Mouse (Mus musculus): ENCODE data around the gene Parvb.

Gene Parvb

DNA sequence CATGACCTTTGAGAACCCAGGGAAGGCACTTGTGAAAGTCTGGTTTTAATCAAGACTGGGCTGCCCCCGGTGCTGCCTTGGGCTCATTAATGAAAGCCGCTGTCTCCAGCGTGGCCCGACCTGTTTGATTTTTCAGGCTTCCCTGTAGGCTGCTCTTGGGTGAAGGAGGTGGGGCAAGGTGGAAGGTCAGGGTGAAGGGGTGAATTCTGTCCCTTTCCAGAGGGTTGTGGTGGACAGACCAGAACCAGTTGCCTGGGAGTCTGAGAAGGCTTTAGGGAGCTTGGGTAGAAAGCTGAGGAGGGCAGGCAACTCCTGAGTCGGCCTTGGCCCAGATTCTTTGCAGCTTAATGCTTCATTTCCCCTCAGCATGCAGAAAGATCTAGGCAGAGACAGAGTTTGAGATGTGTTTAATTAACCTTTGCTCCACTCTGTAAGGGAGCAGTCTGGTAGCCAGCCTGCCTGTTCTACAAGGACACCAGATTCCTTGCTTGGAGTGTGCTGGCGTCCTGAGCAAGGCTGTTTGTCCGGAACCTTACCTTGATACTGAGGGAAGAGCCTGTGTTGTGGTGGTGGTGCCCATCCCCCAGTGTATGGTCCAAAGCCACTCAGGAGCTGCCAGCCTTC, 15.3 kb upstream of the Parvb start:
- in situ Hi-C loops (cut with MseI, MboI): no loop called here

DNA sequence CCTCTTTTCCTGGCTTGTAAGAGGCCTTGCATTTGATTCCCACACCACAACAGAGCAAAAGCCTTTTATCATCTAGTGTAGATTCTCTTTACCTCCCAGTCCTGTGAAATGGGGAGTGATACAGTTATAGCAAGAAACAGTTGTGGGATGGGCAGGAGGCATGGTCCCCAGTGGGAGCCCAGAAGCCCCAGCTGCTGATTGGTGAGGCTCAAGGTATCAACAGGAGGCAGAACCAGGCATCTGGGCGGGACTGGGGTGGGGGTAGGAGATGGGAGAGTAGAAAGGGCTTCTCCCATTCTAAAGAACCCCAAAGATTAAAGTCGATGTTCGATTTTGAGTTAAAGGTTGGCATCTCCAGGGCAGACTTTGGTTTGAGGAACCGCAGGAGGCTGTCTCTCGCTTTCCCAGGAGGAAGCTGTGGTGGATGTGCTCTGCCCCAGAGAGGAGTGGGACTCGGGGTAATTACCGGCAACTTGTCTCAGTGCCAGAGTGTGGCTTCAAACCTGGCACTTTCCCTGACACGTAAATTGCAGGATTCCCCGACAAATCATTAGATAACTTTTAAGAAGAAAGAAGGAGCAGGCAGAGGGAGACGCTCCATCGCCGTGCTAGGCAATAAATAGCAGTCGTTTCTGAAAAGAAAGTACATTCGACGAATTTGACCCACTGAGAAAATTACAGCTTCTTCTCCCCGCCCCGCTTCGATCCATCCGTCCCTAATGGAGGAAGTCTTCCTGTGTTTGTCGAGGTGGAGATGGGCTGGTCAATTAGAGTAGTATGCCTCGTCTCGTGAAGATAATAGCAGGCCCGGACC, 13.7 kb upstream of the Parvb start:
- in situ Hi-C loops (cut with MseI, MboI): no loop called here

DNA sequence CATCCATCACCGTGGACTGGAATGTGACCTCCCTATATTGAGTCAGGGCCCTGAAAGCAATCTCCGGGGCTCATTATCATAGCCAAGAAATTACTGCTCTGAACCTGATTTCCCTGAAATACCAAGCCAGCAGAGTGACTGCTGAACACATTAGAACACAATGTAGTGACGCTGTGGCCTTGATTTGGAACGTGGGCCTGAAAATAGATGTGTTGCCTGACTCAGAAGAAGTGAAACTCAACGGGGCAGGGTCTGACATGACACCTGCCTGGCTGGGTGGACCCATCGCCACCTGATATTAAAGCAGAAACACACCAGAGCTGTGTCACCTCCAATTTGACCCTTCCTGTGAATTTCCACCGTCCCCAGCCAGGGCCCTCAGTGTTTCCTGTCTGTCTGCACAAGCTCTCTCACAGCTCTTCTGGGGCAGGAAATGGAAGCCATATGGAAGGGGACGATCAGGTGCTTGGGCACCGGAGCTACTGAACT, 13.0 kb upstream of the Parvb start:
- in situ Hi-C loops (cut with MseI, MboI): no loop called here

DNA sequence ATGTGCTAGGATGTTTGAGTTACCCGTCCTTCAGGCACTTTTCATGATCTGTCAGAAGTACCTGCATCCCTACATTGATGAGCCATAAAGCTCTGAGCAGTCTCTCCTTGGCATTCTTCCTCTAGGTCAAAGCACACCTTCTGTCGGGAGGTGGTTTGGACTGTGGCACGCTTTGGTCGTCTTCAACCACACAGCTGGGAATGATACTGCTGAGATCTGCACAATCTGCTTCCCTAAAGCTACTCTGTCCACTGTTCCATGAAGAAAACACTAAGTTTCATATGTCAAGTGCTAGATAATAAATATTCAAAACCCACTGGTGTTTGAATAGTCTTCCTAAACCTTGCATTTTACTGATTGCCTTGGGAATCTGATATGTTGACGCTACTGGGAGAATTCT, 10.3 kb upstream of the Parvb start:
- in situ Hi-C loops (cut with MseI, MboI): no loop called here

DNA sequence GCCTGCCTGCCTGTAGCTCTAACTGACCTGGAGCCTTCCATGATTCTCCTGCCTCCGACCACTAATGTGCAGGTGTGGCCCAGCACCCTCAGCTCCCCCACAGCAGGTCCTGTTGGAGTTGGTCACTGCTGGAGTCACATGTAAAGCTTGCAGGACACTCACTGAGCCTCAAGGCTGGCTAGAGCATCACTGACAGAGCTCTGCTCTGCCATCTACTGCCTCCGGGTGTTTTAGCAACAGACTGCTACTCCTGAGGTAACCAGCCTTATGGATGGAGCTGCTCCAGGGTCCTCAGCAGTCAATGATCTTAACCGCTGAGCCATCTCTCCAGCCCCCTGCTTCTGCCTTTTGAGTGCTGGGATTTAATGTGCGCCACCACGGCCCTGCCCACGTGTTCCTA, 8.4 kb upstream of the Parvb start:
- in situ Hi-C loops (cut with MseI, MboI): no loop called here

DNA sequence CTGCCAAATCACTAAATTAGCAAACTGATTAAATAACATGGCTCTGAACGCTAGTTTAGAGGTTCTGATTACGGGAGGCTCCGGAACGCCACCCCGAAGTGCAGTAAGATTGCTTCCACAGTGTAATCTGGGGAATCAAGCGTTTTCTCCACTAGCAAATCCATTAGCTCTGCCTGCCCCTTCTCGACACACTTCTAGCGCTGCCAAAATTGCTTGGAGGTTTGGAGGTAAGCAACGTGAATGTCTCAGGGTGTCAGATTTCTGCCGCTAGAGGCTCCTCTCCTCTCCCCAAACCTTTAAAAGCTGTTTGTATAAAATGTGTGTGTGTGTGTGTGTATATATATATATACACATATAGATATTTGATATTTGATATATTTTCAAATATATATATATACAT, 7.1 kb upstream of the Parvb start:
- in situ Hi-C loops (cut with MseI, MboI): no loop called here

DNA sequence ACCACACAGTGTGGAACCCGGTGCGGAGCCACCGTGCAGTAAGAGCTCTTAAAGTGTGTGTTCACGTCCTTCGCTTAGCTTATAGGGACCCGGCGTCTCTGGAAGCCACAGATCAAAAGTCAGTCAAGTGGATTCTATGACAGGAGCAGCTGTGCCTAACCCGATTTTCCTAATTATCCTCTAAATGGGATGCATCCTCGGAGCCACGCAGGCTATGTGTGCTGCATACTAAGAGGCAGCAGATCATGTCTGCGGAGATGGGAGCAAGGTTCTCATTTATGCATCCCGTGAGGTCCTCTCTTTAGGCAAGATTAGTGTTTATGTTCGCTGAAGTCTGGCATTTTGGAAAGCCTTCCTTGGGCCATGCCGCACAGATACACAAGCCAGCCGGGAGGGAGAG, 4.9 kb upstream of the Parvb start:
- in situ Hi-C loops (cut with MseI, MboI): no loop called here

DNA sequence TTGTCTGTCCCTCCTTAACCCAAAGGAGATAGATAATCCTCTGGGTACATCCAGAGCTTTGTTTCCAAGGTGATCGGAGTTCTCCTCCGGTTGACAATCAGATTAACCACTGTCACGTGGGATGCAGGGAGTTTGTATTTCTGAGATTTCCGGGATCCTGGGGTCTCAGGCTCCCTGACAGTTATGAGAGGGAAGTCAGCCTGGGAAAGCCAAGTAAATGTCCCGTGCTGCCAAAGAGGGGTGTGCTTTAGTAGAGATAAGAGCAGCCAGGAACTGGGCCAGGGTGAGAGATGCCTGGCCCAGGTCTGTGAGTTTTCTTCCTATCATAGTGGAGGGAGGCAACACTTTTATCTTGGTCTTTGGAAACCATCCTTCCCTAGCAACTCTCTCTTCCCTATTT, 1.2 kb upstream of the Parvb start:
- in situ Hi-C loops (cut with MseI, MboI): no loop called here

DNA sequence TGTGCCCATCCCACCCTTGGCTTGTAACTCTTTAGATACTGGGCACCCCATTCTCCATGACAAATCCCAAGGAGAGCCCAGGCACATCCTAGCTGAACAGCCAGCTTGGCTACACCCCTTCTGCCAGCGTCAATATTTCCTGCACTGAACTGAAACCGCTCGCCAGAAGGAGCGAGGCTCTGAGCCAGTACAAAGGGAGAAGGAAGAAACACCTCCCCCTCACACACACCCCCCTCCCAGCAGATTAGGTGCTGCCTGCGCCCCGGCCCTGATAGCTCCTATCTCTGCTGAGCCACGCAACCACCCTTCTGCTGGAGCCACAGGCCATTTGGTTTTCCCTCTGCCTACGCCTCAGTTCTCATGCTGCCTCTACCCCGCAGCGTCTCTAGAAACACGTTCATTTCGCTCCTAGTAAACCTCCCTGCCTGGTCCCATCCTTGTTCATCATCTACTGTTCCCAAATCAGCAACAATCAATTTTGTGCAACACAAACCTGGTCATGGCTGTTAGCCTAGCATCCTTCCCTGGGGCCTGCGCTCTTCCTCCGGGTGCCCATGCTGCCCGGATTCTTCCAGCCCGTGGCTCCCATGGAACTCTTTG, 630 bp upstream of the Parvb start:
- in situ Hi-C loops (cut with MseI, MboI): no loop called here

DNA sequence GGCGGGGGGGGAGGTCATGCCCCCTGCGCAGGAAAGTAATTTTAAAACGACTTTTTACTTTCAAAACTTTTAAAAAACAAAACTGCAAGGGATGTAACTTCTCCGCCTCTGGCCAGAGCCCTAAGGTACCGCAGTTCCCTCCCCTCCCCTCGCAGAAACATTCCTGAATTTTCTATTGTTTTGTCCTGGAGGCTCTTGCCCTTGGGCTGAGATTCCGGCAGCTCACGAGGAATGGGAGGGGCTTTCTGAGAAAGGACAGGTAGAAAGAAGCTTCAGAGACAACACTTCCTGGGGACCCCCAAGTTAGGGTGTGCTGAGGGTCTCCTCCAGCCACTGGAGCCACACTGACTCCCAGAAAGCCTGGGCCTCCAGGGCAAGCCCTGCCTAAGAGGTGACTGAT, 766 bp downstream of the Parvb start:
- in situ Hi-C loops (cut with MseI, MboI): no loop called here

DNA sequence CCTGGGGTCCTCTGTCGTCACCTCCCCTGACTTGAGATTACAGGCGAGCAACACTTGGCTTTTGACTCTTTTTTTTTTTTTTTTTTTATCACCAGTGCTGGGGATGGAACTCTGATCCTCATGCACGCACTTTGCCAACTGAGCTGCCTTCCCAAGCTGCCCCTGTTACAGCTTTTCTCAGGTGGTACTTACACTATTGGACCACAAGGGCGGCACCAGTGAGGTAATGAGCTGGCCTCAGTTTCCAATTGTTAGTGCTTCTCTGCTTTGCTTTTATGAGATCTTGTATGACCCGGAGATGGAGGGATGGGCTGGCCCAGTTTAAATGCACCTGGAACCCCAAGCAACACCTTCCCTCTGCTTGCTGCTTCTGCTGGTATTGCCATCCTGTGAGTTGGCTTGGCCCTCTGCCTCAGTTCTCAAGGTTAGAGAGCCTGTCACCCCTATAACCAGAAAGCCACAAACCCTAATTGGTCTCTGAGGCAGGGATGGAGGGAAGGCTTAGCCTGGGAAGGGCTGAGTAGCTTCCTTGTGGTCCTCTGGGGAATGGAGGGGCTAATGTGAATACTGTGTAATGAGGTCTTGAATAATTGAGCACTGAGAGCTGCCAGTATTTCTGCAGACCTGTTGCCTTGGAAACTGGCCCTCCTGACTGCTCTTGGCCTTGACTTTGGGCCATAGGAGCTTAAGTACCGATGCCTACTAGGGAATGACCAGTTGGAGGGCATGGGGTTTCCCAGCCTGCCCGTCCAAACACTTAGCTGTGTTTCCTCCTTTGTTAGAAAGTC, 3.1 kb downstream of the Parvb start:
- in situ Hi-C loops (cut with MseI, MboI): no loop called here

DNA sequence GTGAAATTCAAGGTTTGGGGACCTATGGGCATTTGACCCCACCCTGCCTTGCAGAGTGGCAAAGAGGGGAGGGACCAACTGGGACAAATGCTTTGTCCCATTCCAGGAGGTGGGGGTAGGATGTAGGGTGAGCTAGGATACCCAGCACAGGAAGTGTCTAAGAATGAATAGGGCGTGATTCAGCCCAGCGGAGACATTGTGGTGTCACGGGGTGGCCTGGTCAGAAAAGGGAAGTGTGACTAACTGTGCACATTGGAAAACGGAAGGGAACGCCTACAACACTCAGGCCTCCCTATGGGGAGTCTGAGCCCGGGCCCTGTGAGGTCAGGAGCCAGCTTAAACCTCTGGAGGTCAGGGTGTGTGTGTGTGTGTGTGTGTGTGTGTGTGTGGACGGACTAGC, 3.8 kb downstream of the Parvb start:
- in situ Hi-C loops (cut with MseI, MboI): no loop called here

DNA sequence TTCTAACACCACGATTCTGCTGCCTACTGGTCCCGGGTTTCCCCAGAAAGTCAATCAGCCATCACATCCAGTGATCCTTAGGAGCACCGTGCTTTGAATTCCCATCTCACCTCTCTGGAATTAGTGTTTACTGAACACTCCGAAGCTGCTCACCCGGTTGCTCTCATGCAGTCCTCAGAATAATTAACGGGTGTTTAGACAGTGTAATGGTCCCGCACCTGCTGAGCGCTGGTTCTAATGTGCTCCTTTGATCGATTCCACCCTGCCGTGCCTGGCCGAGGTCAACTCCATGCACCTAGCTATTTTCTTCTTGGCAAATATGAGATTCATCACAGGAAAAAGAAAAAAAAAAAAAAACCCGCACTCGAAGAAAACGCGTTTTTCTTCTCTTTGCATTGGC, 6.7 kb downstream of the Parvb start:
- in situ Hi-C loops (cut with MseI, MboI): no loop called here

DNA sequence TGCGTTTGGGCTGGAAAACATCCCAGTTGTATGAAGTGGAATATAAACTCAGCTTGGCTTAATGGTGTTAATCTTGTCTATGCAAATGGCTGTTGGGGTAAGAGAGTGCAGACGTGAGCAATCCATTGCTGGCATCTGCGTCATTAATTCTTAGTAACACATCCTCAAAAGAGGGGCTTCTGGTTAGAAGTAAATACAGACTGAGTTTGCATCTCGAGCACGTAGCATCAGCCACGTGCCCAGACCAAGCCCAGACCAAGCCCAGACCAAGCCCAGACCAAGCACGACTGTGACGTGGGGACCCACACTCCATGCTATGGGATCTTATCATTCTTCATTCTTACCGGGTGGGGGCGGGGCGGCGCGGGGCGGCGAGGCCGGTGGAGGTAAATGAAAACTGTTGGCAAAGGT, 7.2 kb downstream of the Parvb start:
- in situ Hi-C loops (cut with MseI, MboI): no loop called here

DNA sequence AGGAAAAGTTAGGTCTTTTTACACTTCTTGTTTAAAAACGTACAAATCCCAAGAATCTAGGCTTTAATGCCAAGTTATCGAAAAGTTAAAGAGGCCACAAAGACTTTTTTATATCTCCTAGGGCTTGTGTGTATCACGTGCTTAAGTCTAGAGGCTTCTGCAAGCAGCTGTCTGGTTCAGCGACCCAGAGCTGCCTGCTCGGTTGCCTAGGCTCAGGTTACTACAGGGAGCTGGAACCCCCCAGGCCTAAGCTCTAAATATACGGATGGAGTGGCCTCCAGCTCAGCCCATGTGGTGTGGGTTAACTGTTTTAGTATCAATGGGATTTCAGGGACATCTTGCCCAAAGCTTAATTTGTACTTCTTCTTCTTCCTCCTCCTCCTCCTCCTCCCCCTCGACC, 9.7 kb downstream of the Parvb start:
- in situ Hi-C loops (cut with MseI, MboI): no loop called here

DNA sequence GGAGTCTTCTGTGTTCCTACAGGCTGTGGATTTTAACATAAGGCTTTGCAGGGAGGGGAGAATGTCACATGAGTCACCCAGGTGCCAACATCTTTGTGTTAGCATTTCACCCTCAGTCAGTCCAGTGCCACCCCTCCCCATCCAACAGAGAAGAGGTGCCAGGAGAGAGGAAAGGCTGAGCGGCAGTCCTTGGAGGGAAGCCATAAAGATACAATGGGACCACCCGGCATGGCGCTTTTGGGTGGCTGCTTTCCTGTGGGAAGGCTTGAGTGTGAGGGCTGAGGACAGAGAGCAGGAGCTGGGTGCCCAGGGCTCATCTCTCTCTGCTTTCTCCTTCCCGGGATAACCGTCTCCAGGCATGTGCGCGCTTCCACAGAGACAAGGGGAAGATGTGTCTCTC, 13.3 kb downstream of the Parvb start:
- in situ Hi-C loops (cut with MseI, MboI): no loop called here

DNA sequence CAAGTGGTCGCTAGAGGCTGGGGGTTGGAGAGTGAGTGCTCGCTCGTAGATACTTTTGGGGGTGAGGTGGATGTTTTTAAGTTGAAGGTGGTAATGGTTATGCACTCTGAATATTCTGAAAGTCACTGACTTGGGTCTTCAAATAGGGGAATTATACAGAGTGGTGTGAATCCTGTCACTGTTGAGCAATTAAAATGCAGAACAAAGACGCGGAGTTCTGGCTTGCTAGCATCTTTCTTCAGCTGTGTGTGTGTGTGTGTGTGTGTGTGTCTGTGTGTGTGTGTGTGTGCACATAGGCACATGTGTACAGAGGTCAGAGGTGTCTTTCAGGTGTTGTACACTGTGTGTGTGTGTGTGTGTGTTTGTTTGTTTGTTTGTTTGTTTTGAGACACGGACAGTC, 14.4 kb downstream of the Parvb start:
- in situ Hi-C loops (cut with MseI, MboI): no loop called here

DNA sequence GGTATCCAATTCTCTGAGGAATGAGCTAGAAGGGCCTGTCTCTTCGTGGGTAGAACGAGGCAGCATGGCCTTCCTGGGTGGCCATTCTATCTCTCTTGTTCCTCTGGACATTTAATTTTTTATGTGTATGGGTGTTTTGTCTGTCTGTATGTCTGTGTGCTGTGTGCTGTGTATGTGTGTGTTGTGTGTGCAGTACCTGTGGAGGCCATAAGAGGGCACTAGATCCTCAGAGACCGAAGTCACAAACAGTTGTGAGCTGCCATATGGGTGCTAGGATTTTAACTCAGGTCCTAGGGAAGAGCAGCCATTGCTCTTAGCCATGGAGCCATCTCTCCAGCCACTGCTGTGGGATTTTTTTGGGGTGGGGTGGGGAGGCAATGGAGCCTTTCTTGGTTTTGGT, 15.5 kb downstream of the Parvb start:
- in situ Hi-C loops (cut with MseI, MboI): no loop called here

DNA sequence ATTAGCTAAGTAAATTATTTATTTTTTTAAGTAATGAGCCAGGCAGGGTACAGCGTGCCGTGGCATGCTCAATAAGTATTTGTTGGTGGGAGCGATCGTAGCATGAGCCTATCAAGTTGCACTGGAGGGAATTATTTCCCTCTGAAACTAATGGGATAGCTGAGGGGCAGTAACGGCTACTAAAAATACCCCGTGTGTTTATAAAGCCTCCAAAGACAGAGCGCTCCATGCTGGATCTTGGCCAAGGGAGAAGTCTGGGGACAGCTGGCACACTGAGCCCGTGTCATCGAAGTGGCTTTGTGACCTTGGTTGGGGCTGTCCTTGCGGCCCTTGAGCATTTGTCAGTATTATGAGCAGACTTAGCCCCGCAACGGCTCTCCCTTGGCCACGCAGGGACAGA, 19.4 kb downstream of the Parvb start:
- in situ Hi-C loops (cut with MseI, MboI): no loop called here

DNA sequence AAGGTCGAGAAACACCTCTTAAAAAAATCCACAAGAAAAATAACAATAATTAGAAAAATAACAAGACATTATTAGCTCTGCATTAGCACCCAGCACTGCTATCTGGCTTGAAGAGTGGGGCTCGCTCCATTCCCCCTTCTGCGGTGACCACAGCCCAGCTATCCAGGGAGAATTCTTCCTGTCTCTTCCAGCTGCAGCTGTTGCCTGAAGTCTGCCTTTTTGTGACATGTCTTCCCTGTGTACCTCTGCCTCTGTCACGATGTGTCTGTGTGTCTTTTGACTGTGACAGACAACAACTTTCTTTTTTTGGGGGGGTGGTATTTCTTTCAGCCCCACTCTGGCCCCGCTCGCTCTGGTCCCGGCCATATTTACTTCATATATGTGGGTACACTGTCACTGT, 20.8 kb downstream of the Parvb start:
- in situ Hi-C loops (cut with MseI, MboI): no loop called here

DNA sequence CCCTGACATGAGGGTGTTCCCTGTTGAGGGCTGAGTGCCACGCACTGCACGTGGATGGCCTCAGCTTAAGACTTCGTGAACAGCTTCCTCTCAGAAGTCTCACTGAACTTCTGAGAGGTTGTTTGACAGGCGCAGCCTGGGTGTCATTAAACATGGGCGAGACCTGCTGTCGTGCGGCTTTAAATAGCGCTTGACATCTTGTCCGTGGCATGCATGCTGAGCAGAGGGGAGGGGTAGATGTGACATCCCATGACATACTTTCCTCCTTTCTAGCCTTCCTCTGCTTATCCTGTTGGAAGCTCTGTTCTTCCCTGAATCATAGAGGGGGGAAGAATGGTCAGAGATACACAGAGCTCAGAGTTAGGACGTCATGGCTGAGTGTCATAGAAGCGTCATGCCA, 21.9 kb downstream of the Parvb start:
- in situ Hi-C loops (cut with MseI, MboI): no loop called here

DNA sequence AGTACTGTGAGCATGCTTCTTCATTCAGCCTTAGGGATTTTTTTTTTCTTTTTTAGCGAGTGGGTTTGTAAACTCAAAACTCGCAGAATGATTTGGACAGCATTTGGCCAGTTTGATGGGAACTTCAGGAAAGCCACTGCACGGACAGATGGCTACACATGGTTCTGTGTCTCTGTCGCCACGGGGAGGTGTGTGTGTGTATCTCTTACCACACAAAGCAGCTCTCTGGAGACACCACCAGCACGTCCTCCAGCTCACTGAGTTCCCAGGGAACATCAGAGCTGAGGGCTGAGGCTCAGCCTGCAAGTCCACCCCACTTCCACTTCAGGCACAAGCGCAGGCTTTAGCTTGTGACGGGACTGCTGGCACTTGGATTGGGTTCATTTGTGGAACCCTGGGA, 22.5 kb downstream of the Parvb start:
- in situ Hi-C loops (cut with MseI, MboI): no loop called here
